Mouse (Mus musculus): ENCODE results near the gene Nmnat2.

Nmnat2 gene

GRCm38 (mm10) chr1:152983416-152983815, 28.6 kb downstream of the Nmnat2 start:
- no peak for DNase-seq (ENCODE audit: low read depth)

- no peak for DNase-seq (ENCODE audit: low read depth)
These were observed 32.2 kb downstream of the Nmnat2 start for GRCm38 (mm10) chr1:152986981-152987380.

- no peak for DNase-seq (ENCODE audit: low read depth)
These were observed 35.3 kb downstream of the Nmnat2 start for GRCm38 (mm10) chr1:152990067-152990466.

GRCm38 (mm10) chr1:152992271-152993134, 37.7 kb downstream of the Nmnat2 start:
- no peak for DNase-seq (ENCODE audit: low read depth)

GRCm38 (mm10) chr1:152993803-152994202, 39.0 kb downstream of the Nmnat2 start:
- DNase-seq (ENCODE audit: low read depth), result no peak

GRCm38 (mm10) chr1:152999983-153000382, 45.2 kb downstream of the Nmnat2 start:
- no peak for DNase-seq (ENCODE audit: low read depth)

- DNase-seq (ENCODE audit: low read depth), result no peak
These were observed 45.9 kb downstream of the Nmnat2 start for GRCm38 (mm10) chr1:153000486-153001228.

- no peak for DNase-seq (ENCODE audit: low read depth)
These were observed 47.7 kb downstream of the Nmnat2 start for GRCm38 (mm10) chr1:153002295-153003050.

GRCm38 (mm10) chr1:153004472-153004871, 49.7 kb downstream of the Nmnat2 start:
- no peak for DNase-seq (ENCODE audit: low read depth)

GRCm38 (mm10) chr1:153006054-153006453, 51.3 kb downstream of the Nmnat2 start:
- DNase-seq (ENCODE audit: low read depth), result no peak

- no peak for DNase-seq (ENCODE audit: low read depth)
These were observed 52.0 kb downstream of the Nmnat2 start for GRCm38 (mm10) chr1:153006761-153007160.

- DNase-seq (ENCODE audit: low read depth), result no peak
These were observed 52.5 kb downstream of the Nmnat2 start for GRCm38 (mm10) chr1:153007292-153007691.

GRCm38 (mm10) chr1:153007824-153008223, 53.0 kb downstream of the Nmnat2 start:
- no peak for DNase-seq (ENCODE audit: low read depth)

GRCm38 (mm10) chr1:153009338-153009737, 54.5 kb downstream of the Nmnat2 start:
- no peak for DNase-seq (ENCODE audit: low read depth)

GRCm38 (mm10) chr1:153010353-153011351, 55.9 kb downstream of the Nmnat2 start:
- no peak for DNase-seq (ENCODE audit: low read depth)

- DNase-seq (ENCODE audit: low read depth), result no peak
These were observed 56.8 kb downstream of the Nmnat2 start for GRCm38 (mm10) chr1:153011544-153011943.

GRCm38 (mm10) chr1:153013541-153014288, 58.9 kb downstream of the Nmnat2 start:
- DNase-seq (ENCODE audit: low read depth), result no peak

GRCm38 (mm10) chr1:153014431-153015186, 59.8 kb downstream of the Nmnat2 start:
- DNase-seq (ENCODE audit: low read depth), result no peak

- no peak for DNase-seq (ENCODE audit: low read depth)
These were observed 61.8 kb downstream of the Nmnat2 start for GRCm38 (mm10) chr1:153016465-153017163.

Data from naive thymus-derived CD4-positive, alpha-beta T cell, adult 2 months (primary cell).